Mouse (Mus musculus) ES-Bruce4 (cell line): ENCODE data around the gene Terb2.
"Not testable (repeated sequence)": the region's sequence is repeated elsewhere in the genome, so short reads cannot be mapped to it uniquely, and the experiment has no call there.

Experiments used
- CTCF ChIP-seq: IDR thresholded peaks from one replicate; pipeline ENCODE4 v1.8.1; 2011; ENCODE audit warnings: low read depth, low read length
- EP300 ChIP-seq: IDR thresholded peaks from 2 replicates; pipeline ENCODE4 v1.6.1; 2011; ENCODE audit warnings: low read depth, low read length; ENCODE audit not compliant: insufficient read depth
- POLR2A ChIP-seq: IDR thresholded peaks from one replicate; pipeline ENCODE4 v1.8.1; 2011; ENCODE audit warnings: low read length; ENCODE audit not compliant: insufficient read depth

- TF ChIP-seq CTCF, EP300, POLR2A: not testable (repeated sequence)
Measured at GRCm38 (mm10) chr2:122217075-122217474, 31.0 kb downstream of the Terb2 start.
